Mouse (Mus musculus): ENCODE data around the gene Sp1.

Gene Sp1

DNA sequence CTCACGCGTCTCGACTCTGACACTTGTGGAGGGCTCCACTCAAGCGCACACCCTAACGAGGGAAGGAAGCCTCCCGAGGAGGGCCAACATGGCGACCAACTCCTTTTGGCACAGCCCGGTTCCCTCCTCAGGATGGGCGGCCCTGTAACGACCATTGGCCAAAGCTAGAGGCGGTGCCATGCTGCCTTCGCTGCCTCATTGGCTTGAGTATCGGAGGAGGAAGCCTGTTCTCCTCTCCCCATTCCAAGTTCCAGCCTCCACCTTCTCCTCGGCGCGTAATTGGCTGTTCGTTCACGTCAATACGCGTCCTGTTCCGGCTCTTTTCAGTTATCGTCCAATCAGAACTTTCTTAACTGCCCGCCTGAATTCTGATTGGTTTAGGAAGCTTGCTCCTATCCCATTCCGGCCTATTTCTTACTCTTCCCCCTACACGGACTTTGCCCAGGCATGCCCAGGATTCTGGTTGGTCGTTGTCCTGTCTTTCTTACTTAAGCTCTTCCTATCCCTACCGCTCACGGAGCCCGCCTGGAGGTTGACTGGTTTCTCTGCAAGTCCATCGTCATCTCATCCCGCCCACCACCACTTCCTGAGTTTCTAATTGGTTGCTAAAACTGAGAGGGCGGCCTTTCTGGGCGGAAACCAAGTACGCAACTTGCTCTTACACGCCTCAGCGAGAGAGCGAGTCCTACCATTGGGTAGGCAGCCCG lies at the start of gene Sp1:
TSS of gene Sp1 (plus strand) at position 655 of the 707 bp plus-strand sequence.
- peak; percentile 94 to 96 for DNase-seq (ENCODE audit: low spot score in 2 of 2)

DNA sequence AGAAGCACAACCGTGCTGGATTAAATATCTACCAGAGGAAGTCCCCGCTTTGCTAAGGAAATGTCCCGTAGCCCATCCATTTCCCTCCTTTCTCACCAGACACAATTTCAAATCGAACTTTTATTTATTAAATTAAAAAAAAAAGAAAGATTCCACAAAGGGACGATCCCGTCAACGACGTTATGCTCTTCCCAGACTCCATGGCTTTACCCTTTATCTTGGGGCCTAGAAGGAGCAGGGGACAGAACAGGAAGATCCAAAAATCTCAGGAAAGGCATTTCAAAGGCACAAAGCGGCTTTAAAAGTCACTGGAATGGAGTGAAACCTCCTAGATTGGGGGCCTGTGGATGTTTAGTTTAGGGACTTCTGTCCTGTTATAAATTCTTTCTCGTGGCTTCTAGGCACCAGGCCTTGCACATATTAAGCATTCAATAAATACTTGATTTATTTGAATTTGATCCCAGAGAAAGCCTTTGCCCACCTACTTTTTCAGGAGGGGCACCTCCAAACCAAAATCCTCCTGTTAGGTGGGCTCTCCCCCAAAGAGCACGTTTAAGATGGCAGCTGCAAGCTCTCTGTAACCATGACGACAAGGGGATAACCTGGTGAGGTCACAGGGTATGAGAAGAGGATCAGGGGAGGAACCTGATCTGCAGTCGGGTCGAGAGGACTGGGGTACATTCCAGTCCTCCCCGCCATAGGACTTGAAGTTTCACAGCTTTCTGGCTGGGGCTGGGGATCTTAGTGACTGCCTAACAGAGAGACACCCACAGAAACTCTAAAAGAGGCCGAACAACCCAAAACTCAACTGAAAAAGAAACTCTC lies 49.2 kb upstream of the Sp1 start:
- no peak for DNase-seq (ENCODE audit: low spot score in 2 of 2)

DNA sequence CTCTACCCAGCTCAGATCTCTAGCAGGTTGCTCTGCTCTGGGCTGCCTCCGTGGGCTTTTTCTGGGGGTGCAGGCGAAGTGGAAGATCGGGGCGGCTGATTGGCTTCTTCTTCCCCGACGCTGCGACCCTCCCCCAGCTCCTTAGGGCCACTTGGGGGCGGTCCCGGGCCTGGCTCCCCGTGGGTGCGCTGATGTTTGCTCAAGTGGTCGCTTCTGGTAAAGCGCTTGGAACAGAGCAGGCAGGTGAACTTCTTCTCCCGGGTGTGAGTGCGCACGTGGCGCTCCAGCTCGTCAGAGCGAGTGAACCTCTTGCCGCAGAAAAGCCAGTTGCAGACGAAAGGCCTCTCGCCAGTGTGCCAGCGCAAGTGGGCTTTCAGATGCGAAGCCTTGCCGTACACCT lies 47.8 kb upstream of the Sp1 start:
- no peak for DNase-seq (ENCODE audit: low spot score in 2 of 2)

DNA sequence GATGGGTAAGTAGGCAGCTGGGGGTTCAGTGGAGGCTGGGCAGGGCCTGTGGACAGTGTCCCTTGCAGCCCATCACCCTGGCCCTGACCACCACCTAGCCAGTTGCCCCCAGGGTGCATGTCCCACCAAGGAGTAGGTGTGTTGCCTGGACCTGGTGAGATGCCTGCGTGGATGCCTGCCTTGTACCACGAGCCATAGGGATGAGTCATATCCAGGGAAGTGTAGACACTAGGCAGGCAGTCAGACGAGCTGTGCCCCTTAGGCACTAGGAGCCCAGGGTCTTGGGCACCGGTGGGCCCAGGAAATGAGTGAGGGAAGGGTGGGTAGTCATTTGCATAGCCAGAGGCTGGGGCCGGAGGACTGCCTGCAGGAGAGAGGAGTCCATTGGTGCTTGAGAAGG lies 47.1 kb upstream of the Sp1 start:
- no peak for DNase-seq (ENCODE audit: low spot score in 2 of 2)

DNA sequence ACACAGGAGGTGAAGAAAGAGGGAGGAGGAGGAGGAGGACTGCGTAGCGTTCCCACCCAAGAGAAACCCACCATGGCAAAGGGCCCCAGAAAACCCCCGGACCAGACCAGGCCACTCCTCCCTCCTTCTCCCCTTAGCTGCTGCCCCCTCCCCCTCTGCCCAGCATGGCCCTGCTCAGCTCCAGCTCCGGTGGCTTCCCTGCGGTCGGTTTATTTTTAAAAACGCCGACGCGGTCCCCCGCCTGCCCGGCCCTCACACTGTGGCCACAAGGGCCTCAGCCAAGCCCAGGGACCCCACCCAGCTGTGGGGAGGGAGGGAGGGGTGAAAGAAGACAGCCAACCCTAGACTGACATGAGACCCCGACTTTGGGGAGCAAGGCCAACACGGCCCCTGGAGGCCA lies 43.3 kb upstream of the Sp1 start:
- no peak for DNase-seq (ENCODE audit: low spot score in 2 of 2)

DNA sequence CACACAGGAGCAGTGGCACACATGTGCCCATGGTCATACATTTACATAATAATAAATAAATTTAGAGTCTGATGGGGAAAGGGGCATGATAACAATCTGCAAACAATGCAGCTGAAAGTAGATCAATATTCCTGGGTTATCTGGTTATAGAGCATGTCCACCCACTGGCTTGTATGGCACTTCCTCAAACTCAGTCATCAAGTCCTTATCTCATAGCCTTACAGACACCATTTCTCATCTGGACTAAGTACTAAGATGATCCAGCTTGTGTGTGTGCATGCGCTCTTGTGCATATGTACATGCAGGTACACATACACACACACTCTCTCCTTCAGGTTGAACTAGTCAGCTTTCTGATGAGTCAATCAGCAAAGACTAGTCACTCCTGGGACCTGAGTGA lies 41.3 kb upstream of the Sp1 start:
- no peak for DNase-seq (ENCODE audit: low spot score in 2 of 2)

DNA sequence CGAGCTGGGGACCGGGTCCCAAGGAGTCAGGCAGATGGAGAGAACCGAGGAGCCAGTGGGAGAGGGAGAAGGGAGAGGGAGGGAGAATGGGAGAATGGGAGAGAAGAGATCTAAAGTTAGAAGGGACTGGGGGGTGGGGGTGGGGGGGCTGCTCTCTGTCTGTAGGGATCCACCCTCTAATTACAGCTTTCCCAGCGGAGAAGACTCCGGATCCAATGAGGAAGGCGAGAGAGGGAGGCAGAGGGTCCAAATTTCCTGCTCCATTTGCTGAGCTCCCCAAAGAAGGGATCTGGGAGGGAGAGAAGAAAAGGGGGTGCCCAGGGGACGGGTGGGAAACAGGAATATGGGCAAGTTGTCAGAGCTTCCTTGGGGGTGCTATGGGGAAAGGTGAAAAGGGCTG lies 39.7 kb upstream of the Sp1 start:
- no peak for DNase-seq (ENCODE audit: low spot score in 2 of 2)

DNA sequence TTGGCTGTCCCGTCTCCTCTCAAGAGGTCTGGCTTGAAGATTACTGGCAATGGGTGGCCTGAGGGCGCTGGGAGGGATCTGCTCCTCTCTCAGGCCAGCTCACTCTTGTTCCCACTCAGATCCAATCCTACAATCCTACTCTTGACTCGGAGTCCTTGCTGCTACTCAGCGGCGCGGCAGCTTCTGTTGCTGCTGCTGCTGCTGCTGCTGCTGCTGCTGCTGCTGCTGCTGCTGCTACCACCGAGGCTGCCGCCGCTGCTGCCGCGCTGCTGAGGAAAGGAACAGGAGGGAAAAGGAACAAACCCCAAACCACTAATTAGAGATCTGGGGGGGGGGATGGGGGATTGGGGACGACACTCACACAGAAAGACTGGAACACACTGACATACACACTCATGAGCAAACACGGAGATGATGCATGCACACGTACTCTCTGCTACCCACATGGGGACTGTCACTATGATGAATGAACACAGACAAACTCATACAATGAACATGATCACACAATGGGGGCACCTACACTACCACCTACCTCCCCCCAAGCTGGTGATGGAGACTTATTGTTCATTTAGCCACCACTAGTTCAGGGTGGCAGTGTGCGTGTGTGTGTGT lies 39.1 kb upstream of the Sp1 start, which contains the start of gene Sp7:
TSS of gene Sp7 (minus strand) at position 450 of the 612 bp plus-strand sequence.
- DNase-seq (ENCODE audit: low spot score in 2 of 2), result no peak

DNA sequence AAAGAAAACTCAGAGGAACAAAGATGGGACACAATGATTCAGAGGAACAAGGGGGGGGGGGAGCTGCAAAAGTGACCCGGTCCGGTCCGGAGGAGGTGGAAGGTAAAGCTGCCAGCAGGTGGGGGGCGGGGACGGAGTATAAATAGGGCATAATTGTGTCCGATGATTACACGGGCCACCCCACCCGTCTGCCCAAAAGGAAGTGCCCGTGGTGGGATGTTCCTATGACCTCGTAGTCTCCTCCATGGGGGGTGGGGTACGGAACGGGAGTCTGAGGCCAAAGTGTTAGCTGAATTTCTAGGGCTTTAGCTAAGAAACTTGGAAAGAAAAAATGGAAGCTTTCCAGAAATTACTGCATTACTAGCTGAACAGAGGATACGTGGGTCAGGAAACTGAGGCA lies 36.0 kb upstream of the Sp1 start:
- no peak for DNase-seq (ENCODE audit: low spot score in 2 of 2)

DNA sequence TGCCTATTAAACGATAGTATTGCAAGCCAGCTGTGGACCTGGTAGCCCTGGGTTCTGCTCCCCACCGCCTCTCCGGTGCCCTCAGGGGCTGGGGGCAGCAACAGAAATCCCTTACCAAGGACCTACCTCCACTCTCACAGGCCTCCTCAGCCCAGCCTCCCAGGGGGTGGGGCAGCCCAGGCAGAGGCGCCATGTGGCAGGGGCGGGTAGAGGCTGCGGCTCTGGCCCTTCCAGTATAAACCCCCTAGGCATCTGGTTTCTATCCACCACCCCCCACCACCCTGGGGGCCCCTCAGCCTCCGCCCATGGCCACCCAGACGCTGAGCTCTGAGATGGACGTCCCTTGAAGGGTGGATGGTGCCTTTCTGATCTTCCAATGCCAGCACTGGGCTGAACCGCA lies 35.2 kb upstream of the Sp1 start:
- DNase-seq (ENCODE audit: low spot score in 2 of 2), result no peak

DNA sequence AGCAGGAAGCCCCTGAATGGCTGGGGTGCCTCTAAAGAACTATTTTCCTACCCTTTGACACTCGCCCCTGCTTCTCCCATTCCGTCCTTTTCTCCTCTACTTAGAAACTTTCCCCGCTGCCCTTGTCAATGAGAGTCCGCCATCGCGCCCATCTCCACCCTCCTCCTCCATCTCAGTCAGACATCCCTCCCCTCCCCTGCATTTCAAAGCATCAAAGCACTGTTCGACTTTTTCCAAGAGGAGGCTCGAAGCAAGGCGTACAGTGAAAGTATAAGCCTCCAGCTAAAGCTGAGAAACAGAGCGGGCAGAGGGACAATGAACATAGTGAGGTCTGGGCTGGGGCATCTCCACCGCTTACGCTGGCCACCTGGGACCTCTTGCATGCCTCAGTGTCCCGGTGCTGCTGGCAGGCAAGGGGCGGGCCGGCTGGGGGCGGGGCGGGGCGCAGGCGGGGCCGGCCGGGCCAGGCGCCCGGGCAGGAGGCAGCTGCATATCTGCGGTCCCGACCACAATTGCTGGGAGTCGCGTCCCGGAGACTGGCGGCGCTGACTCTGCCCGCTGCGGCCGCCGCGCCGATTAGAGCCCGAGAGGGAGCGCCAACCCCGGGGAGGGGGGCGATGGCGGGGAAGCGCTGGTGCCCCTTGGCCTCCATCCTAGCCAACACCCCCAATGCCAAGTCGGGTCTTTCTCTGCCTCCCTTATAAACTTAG lies 29.3 kb upstream of the Sp1 start:
- DNase-seq (ENCODE audit: low spot score in 2 of 2), result peak in 1 of 2 experiments; percentile 16

DNA sequence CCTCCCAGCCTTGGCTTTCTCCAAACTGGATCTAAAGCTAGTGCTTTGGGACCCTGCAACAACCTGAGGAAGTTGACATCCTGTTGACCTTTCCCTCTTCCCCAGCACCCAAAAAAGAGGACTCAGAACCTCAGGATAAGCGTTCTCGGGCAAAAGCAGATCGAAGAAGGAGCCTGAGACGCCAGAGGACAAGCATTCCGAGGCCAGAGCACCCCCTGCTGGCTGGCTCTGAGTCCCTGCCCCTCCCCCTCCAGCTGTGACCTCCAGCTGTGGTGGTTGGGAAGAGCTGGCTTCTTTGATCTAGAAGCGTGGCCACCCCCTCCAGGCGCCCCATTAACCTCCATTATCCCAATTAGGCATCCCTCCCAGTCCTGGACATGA lies 28.8 kb upstream of the Sp1 start:
- DNase-seq (ENCODE audit: low spot score in 2 of 2), result peak; percentile 54 to 75

DNA sequence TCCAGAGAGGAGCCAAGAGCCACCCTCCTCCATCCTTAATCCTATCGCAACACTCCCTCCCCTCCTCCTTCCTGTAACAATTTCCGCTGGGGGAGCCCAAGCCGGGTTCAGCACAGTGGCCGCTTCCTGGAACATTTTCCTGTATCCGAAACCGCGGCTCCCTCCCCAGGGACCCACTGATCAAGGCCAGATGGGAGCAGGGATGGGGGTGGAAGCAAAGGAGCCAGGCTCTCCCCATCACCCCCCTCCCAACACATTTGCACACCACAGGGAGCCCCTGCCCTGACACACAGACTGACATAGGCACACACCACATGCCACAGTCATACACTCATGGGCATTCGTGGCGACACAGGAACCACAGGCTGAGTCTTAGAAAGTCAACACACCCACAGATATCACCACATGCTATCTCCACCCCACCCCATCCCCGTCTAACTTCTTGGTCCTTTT lies 28.1 kb upstream of the Sp1 start:
- DNase-seq (ENCODE audit: low spot score in 2 of 2), result no peak

DNA sequence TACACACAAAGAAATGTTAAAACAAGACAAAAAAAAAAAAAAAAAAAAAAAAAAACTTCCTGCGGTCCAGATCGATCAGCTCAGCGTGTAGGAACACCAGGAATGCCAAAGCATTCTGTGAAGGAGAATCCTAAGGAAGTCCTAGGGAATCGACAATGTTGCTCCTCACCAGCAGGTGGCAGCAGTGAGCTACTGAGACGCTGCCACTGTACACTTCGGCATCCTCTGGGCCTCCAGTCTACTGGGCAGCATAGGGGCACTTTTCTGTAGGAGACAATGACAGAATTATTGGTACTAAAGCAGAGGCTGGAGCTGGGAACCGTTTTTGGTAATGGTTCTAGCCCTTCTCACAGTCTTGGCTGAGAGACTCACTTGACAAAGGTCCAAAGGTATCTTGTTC lies 24.4 kb upstream of the Sp1 start:
- peak; percentile 83 to 84 for DNase-seq (ENCODE audit: low spot score in 2 of 2)

DNA sequence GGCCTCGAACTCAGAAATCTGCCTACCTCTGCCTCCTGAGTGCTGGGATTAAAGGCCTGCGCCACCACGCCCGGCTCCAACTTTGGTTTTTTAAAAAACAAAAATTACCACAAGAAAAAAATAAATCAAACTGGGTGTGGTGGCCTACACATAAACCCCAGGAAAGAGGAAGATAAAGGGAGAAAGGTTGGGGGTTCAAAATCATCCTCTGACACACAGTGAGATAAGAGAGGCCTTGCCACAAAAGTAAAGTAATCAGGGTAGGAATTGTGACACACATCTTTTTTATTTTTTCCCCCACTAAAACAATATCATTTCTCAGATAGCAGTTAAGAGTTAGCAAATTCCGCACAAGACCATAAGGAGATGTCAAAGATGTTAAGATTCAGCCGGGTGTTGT lies 22.3 kb upstream of the Sp1 start:
- DNase-seq (ENCODE audit: low spot score in 2 of 2), result no peak

DNA sequence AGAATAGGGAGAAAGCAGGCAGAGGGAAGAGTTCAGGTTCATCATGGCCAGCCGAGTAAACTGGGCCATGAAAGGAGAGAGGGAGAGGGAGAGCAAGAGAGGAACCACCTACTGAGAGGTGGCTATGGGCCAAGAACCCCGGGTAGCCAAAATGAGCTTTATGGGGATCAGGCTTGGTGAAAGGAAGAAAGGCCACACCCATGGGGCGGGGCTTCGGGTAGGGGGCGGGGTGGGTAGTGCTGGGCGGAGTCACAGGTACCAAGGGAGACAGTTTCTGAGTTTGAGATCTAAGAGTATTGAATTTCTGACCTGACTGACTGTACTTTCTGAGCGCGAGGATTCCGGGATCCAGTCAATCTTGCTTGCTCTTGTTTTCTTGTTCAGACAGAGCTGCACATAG lies 19.3 kb upstream of the Sp1 start:
- no peak for DNase-seq (ENCODE audit: low spot score in 2 of 2)

DNA sequence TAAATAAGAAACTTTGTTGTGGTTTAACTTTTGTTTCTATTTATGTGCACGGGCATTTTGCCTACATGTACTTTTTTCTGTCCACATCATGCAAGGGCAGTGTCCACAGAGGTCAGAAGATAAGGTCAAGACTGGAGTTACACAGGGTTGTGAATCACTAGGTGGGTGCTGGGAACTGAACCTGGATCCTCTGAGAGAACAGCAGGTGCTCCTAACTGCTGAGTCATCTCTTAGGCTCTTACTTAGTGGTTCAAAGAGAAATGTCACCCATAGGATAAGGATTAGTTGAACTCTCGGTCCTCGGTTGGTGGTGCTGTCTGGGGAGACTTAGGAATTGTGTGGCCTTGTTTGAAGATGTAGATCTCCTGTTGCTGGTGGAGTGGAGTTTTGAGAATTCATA lies 17.0 kb upstream of the Sp1 start:
- no peak for DNase-seq (ENCODE audit: low spot score in 2 of 2)

DNA sequence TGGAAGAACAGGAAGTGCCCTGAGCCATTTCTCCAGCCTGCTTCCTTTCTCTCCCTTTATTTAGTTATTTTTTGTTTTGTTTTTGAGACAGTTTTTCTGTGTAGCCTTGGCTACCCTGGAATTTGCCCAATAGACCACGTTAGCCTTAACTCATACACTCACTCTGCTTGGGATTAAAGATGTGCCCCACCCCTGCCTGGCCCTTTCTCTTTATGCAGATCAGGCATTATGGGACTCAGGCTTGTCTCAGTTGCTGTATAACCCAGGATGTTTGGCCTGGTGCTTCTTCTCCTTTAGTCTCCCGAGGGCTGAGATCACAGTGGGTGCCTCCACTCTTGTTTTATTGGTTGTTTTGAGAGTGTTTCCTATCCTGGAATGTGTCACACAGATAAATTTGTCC lies 13.4 kb upstream of the Sp1 start:
- no peak for DNase-seq (ENCODE audit: low spot score in 2 of 2)

DNA sequence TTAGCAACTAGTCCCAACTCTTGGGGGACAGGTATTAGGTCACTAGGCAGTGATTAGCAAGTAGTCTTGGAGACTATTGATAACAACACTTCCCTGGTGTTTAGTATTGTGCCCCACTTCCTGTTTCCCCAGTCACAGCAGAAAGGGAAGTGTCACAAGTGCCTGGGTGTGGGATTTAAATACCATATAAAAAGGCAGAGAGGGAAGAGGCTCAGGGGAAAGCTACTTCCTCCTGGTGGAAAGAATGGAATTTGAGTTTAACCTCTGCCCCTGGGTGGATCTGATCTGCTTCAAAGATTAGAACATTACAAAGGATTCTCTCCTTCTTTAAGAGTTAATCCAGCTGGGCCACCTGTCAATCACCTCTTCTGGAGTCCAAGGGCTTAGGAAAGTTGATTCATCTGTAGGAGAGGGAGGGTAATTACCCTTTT lies 12.3 kb upstream of the Sp1 start:
- DNase-seq (ENCODE audit: low spot score in 2 of 2), result no peak

DNA sequence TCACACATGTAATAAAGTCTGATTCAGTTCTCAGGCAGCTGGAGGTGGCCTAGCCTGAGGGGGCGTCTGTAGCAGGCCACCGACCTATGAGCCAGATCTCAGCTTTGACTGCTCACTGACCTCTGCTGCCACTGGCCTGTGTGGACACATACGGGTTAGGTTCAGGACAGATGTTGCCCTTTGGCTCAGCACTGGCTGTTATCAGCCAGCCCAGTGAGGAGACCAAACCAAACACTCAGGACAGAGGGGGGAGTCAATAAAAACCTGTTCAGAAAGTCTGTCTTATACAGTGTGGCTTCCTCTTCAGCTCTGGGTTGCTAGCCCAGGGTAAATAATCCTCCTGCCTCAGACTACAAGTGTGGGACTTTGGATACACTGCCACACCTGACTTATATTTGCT lies 10.9 kb upstream of the Sp1 start:
- DNase-seq (ENCODE audit: low spot score in 2 of 2), result no peak

DNA sequence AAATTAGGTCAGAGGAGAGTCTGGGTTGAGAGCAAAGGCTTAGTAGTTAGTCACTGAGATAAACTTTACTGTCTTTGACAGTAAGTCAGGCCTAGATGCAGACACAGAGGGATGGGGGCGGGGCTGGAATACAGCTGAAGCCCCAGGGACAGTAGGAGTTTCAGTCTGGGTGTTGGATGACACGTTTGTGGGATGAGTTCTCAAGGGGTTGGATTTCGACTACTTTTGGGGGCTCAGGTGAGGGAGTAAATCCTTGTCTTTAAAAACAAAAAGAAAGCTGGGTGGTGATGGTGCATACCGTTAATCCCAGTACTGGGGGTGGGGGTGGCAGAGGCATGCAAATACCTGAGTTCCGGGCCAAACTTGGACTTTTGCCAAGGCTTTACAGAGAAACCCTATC lies 7.3 kb upstream of the Sp1 start:
- no peak for DNase-seq (ENCODE audit: low spot score in 2 of 2)
